ENCODE assay signal across 8 mouse cellular contexts in genomic region chr4:128654505-128655381, GRCm38 (mm10). TPM values are rescaled to one million over a fixed set of nuclear protein-coding genes. Genes with fewer than 3 reads are reported as not detected.
A peak's percentile ranks its signal among the peaks of the same experiment; 100 is the strongest.
DNase-seq lines count a peak whose midpoint lies in the region; ATAC-seq lines count a peak whose summit lies in the region.

Phc2 (plus strand) TSS chr4:128654702.

- peak; percentile 93 for ATAC-seq in heart, embryonic 12.5 days (ENCODE audit: insufficient number of reproducible peaks, low FRiP score)
- peak; percentile 97 for ATAC-seq in kidney, embryonic 16.5 days (ENCODE audit: low FRiP score, low TSS enrichment)

- no peaks in the 10 kb centered on the region for H3K36me3 ChIP-seq in heart, embryonic 12.5 days
- H3K36me3 ChIP-seq in kidney, embryonic 16.5 days (ENCODE audit: insufficient read depth, low read length) = no peaks in the 10 kb centered on the region

- H3K9me3 ChIP-seq in heart, embryonic 12.5 days (replicated peaks) = no peaks in the 10 kb centered on the region
- no peaks in the 10 kb centered on the region for H3K9me3 ChIP-seq in kidney, embryonic 16.5 days (ENCODE audit: low read length)

- DNase-seq in CD4-positive helper T cell, adult 2 months (ENCODE audit: low read depth, low spot score) = peak; percentile 92
- peak; percentile 27 for DNase-seq in c-Kit-negative CD71-positive TER-119-positive erythroid progenitor cells, embryonic 14.5 days (ENCODE audit: low read depth, low spot score)
- DNase-seq in fat pad, adult 2 months (ENCODE audit: extremely low read depth, low read depth, low spot score) = peak; percentile 37
- DNase-seq in liver = peak; percentile 92
- DNase-seq in monocyte, adult 2 months (ENCODE audit: low read depth in 1 of 2, low spot score in 2 of 2) = peak; percentile 41 to 82
- DNase-seq in spleen, postnatal 14 days (ENCODE audit: low spot score in 2 of 2) = peak; percentile 76 to 87

- peak within 1 kb of the TSS; percentile 70 for H3K4me3 ChIP-seq in heart, embryonic 12.5 days
- H3K4me3 ChIP-seq in kidney, embryonic 16.5 days (ENCODE audit: low read length) = peak within 1 kb of the TSS; percentile 70

- peak within 1 kb of the TSS; percentile 96 for H3K4me2 ChIP-seq in heart, embryonic 12.5 days
- H3K4me2 ChIP-seq in kidney, embryonic 16.5 days (replicated peaks; ENCODE audit: low read depth, low read length) = peak within 1 kb of the TSS; percentile 82

- peaks cover 22% of the 10 kb centered on the region for H3K4me1 ChIP-seq in heart, embryonic 12.5 days (replicated peaks)
- peaks cover 36% of the 10 kb centered on the region for H3K4me1 ChIP-seq in kidney, embryonic 16.5 days (ENCODE audit: insufficient read depth, low read length)

- peaks cover 15% of the 10 kb centered on the region for H3K27me3 ChIP-seq in heart, embryonic 12.5 days (replicated peaks)
- H3K27me3 ChIP-seq in kidney, embryonic 16.5 days (ENCODE audit: insufficient read depth, low read length) = no peaks in the 10 kb centered on the region

- H3K27ac ChIP-seq in heart, embryonic 12.5 days (ENCODE audit: poor library complexity, severe bottlenecking) = no peak within 1 kb of the TSS
- H3K27ac ChIP-seq in kidney, embryonic 16.5 days (ENCODE audit: low read length) = peak within 1 kb of the TSS; percentile 61

- under 1% methylated on average over 84 of the region's 85 CpGs for whole genome bisulfite sequencing in heart, embryonic 12.5 days
- under 1% methylated on average over 61 of the region's 85 CpGs for WGBS in kidney, embryonic 16.5 days

- peak within 1 kb of the TSS; percentile 75 for H3K9ac ChIP-seq in heart, embryonic 12.5 days
- H3K9ac ChIP-seq in kidney, embryonic 16.5 days (replicated peaks; ENCODE audit: low read length) = peak within 1 kb of the TSS; percentile 70

RNA-seq across cellular contexts. Expression of gene Phc2, which starts in this region (rescaled TPM):
- 53.3 and 58.5 TPM in 2 replicates for polyA plus RNA-seq in heart, embryonic 12.5 days (2016; fragmentation: Nextera tagmentation; extraction: Ambion mirVana)
- polyA plus RNA-seq in kidney, embryonic 16.5 days (2015; fragmentation: Nextera tagmentation; extraction: Ambion mirVana) = 19.4 and 21.4 TPM in 2 replicates

Comparison
In these comparisons a context has a peak if more than half of its experiments do, and no peak if none do; other contexts are left out.
1. DNase-seq: peak in every context shown above with its lines; median percentile 92 in CD4-positive helper T cell, adult 2 months; 92 in liver; 82 in spleen, postnatal 14 days; 62 in monocyte, adult 2 months; 37 in fat pad, adult 2 months; 27 in c-Kit-negative CD71-positive TER-119-positive erythroid progenitor cells, embryonic 14.5 days.